Mouse (Mus musculus): Measurements from ENCODE around the gene Lgmn. TPM values are rescaled to one million over a fixed set of nuclear protein-coding genes. Genes with fewer than 3 reads are reported as not detected.

Lgmn gene
- polyA plus RNA-seq, 1 experiment from 2014 or later, result 139 TPM

GRCm38 (mm10) chr12:102387219-102387917, 52.2 kb downstream of the Lgmn start:
- Histone ChIP-seq H3K4me1 (replicated peaks; ENCODE audit: control insufficient read depth, insufficient read depth, low read length) (no peaks in the 10 kb centered on the region), H3K9me3 (ENCODE audit: control insufficient read depth, low read length) (no peaks in the 10 kb centered on the region), H3K9ac (ENCODE audit: low read length) (no peak overlapping the region), H3K27me3 (ENCODE audit: control insufficient read depth, insufficient read depth, low read depth, low read length) (no peaks in the 10 kb centered on the region), H3K36me3 (ENCODE audit: control insufficient read depth, insufficient read depth, low read length) (peaks cover 29% of the 10 kb centered on the region), H3K4me2 (ENCODE audit: low read depth, low read length) (no peak overlapping the region), H3K4me3 (ENCODE audit: low read length) (no peak overlapping the region), H3K27ac (ENCODE audit: low read length) (no peak overlapping the region)
- peak; percentile 60; the same call in 1 of the 2 replicates for ATAC-seq (ENCODE audit: low read depth)
- 52% methylated on average over 16 of the region's 16 CpGs for WGBS

- Histone ChIP-seq H3K9ac (ENCODE audit: low read length) (no peak overlapping the region), H3K27ac (ENCODE audit: low read length) (no peak overlapping the region), H3K4me3 (ENCODE audit: low read length) (no peak overlapping the region), H3K4me1 (replicated peaks; ENCODE audit: control insufficient read depth, insufficient read depth, low read length) (no peaks in the 10 kb centered on the region), H3K4me2 (ENCODE audit: low read depth, low read length) (no peak overlapping the region), H3K9me3 (ENCODE audit: control insufficient read depth, low read length) (no peaks in the 10 kb centered on the region), H3K36me3 (ENCODE audit: control insufficient read depth, insufficient read depth, low read length) (0 out of 2 replicates have a peak, but pooled peaks cover 14% of the 10 kb centered on the region), H3K27me3 (ENCODE audit: control insufficient read depth, insufficient read depth, low read depth, low read length) (no peaks in the 10 kb centered on the region)
- 22% methylated on average over 3 of the region's 3 CpGs for WGBS
- peak; percentile 32 for ATAC-seq (ENCODE audit: low read depth)
Measured at GRCm38 (mm10) chr12:102384819-102385218, 54.8 kb downstream of the Lgmn start.

- WGBS, result 84% methylated on average over 9 of the region's 9 CpGs
- H3K36me3 ChIP-seq (ENCODE audit: control insufficient read depth, insufficient read depth, low read length), result peaks cover 16% of the 10 kb centered on the region; the same call in 1 of the 2 replicates
Measured at GRCm38 (mm10) chr12:102383288-102383687, 56.3 kb downstream of the Lgmn start.

GRCm38 (mm10) chr12:102382180-102382579, 57.4 kb downstream of the Lgmn start:
- ATAC-seq (ENCODE audit: low read depth), result no peak
- Histone ChIP-seq H3K4me1 (replicated peaks; ENCODE audit: control insufficient read depth, insufficient read depth, low read length) (no peaks in the 10 kb centered on the region), H3K9me3 (ENCODE audit: control insufficient read depth, low read length) (no peaks in the 10 kb centered on the region), H3K4me2 (ENCODE audit: low read depth, low read length) (no peak overlapping the region), H3K36me3 (ENCODE audit: control insufficient read depth, insufficient read depth, low read length) (peaks cover 15% of the 10 kb centered on the region; the same call in 1 of the 2 replicates), H3K4me3 (ENCODE audit: low read length) (no peak overlapping the region), H3K27ac (ENCODE audit: low read length) (no peak overlapping the region), H3K27me3 (ENCODE audit: control insufficient read depth, insufficient read depth, low read depth, low read length) (no peaks in the 10 kb centered on the region), H3K9ac (ENCODE audit: low read length) (no peak overlapping the region)
- 80% methylated on average over 8 of the region's 8 CpGs for WGBS

More at GRCm38 (mm10) chr12:102383288-102383687, 56.3 kb downstream of the Lgmn start:
- no peak overlapping the region for H3K27ac ChIP-seq (ENCODE audit: low read length)
- no peak overlapping the region for H3K4me2 ChIP-seq (ENCODE audit: low read depth, low read length)
- H3K9me3 ChIP-seq (ENCODE audit: control insufficient read depth, low read length), result no peaks in the 10 kb centered on the region
- ATAC-seq (ENCODE audit: low read depth), result no peak
- no peaks in the 10 kb centered on the region for H3K4me1 ChIP-seq (replicated peaks; ENCODE audit: control insufficient read depth, insufficient read depth, low read length)
- H3K9ac ChIP-seq (ENCODE audit: low read length), result no peak overlapping the region
- no peaks in the 10 kb centered on the region for H3K27me3 ChIP-seq (ENCODE audit: control insufficient read depth, insufficient read depth, low read depth, low read length)
- no peak overlapping the region for H3K4me3 ChIP-seq (ENCODE audit: low read length)

GRCm38 (mm10) chr12:102372322-102372721, 67.3 kb downstream of the Lgmn start:
- 66% methylated on average over 3 of the region's 3 CpGs for WGBS
- peaks cover 21% of the 10 kb centered on the region for H3K36me3 ChIP-seq (ENCODE audit: control insufficient read depth, insufficient read depth, low read length)
- no peak overlapping the region for H3K9ac ChIP-seq (ENCODE audit: low read length)
- ATAC-seq (ENCODE audit: low read depth), result no peak
- no peak overlapping the region for H3K4me2 ChIP-seq (ENCODE audit: low read depth, low read length)
- no peaks in the 10 kb centered on the region for H3K27me3 ChIP-seq (ENCODE audit: control insufficient read depth, insufficient read depth, low read depth, low read length)
- peaks cover 8% of the 10 kb centered on the region for H3K4me1 ChIP-seq (replicated peaks; ENCODE audit: control insufficient read depth, insufficient read depth, low read length)
- no peak overlapping the region for H3K27ac ChIP-seq (ENCODE audit: low read length)
- no peak overlapping the region for H3K4me3 ChIP-seq (ENCODE audit: low read length)
- H3K9me3 ChIP-seq (ENCODE audit: control insufficient read depth, low read length), result no peaks in the 10 kb centered on the region

GRCm38 (mm10) chr12:102370931-102371500, 68.6 kb downstream of the Lgmn start:
- Histone ChIP-seq H3K36me3 (ENCODE audit: control insufficient read depth, insufficient read depth, low read length) (peaks cover 15% of the 10 kb centered on the region), H3K27me3 (ENCODE audit: control insufficient read depth, insufficient read depth, low read depth, low read length) (no peaks in the 10 kb centered on the region), H3K27ac (ENCODE audit: low read length) (no peak overlapping the region), H3K4me1 (replicated peaks; ENCODE audit: control insufficient read depth, insufficient read depth, low read length) (peaks cover 8% of the 10 kb centered on the region), H3K4me2 (ENCODE audit: low read depth, low read length) (no peak overlapping the region), H3K9ac (ENCODE audit: low read length) (no peak overlapping the region), H3K9me3 (ENCODE audit: control insufficient read depth, low read length) (no peaks in the 10 kb centered on the region), H3K4me3 (ENCODE audit: low read length) (no peak overlapping the region)
- 66% methylated on average over 4 of the region's 4 CpGs for WGBS
- ATAC-seq (ENCODE audit: low read depth), result no peak

GRCm38 (mm10) chr12:102369488-102370235, 70.0 kb downstream of the Lgmn start:
- no peak overlapping the region for H3K4me3 ChIP-seq (ENCODE audit: low read length)
- H3K4me2 ChIP-seq (ENCODE audit: low read depth, low read length), result no peak overlapping the region
- WGBS, result 57% methylated on average over 22 of the region's 22 CpGs
- no peaks in the 10 kb centered on the region for H3K9me3 ChIP-seq (ENCODE audit: control insufficient read depth, low read length)
- H3K27ac ChIP-seq (ENCODE audit: low read length), result no peak overlapping the region
- H3K4me1 ChIP-seq (replicated peaks; ENCODE audit: control insufficient read depth, insufficient read depth, low read length), result peaks cover 8% of the 10 kb centered on the region
- peaks cover 14% of the 10 kb centered on the region for H3K36me3 ChIP-seq (ENCODE audit: control insufficient read depth, insufficient read depth, low read length)
- ATAC-seq (ENCODE audit: low read depth), result no peak
- no peaks in the 10 kb centered on the region for H3K27me3 ChIP-seq (ENCODE audit: control insufficient read depth, insufficient read depth, low read depth, low read length)
- no peak overlapping the region for H3K9ac ChIP-seq (ENCODE audit: low read length)

GRCm38 (mm10) chr12:102368556-102368955, 71.1 kb downstream of the Lgmn start:
- Histone ChIP-seq H3K36me3 (ENCODE audit: control insufficient read depth, insufficient read depth, low read length) (peaks cover 10% of the 10 kb centered on the region), H3K9me3 (ENCODE audit: control insufficient read depth, low read length) (no peaks in the 10 kb centered on the region), H3K27ac (ENCODE audit: low read length) (no peak overlapping the region), H3K4me3 (ENCODE audit: low read length) (no peak overlapping the region), H3K4me2 (ENCODE audit: low read depth, low read length) (no peak overlapping the region), H3K27me3 (ENCODE audit: control insufficient read depth, insufficient read depth, low read depth, low read length) (no peaks in the 10 kb centered on the region), H3K4me1 (replicated peaks; ENCODE audit: control insufficient read depth, insufficient read depth, low read length) (peaks cover 8% of the 10 kb centered on the region), H3K9ac (ENCODE audit: low read length) (no peak overlapping the region)
- 83% methylated on average over 14 of the region's 14 CpGs for WGBS
- peak; percentile 15; the same call in 1 of the 2 replicates for ATAC-seq (ENCODE audit: low read depth)

- no peaks in the 10 kb centered on the region for H3K27me3 ChIP-seq (ENCODE audit: control insufficient read depth, insufficient read depth, low read depth, low read length)
- peaks cover 8% of the 10 kb centered on the region for H3K4me1 ChIP-seq (replicated peaks; ENCODE audit: control insufficient read depth, insufficient read depth, low read length)
- H3K4me2 ChIP-seq (ENCODE audit: low read depth, low read length), result no peak overlapping the region
- H3K27ac ChIP-seq (ENCODE audit: low read length), result no peak overlapping the region
- no peak overlapping the region for H3K9ac ChIP-seq (ENCODE audit: low read length)
- H3K9me3 ChIP-seq (ENCODE audit: control insufficient read depth, low read length), result no peaks in the 10 kb centered on the region
- H3K4me3 ChIP-seq (ENCODE audit: low read length), result no peak overlapping the region
- 62% methylated on average over 7 of the region's 7 CpGs for WGBS
- ATAC-seq (ENCODE audit: low read depth), result no peak
- peaks cover 8% of the 10 kb centered on the region for H3K36me3 ChIP-seq (ENCODE audit: control insufficient read depth, insufficient read depth, low read length)
Measured at GRCm38 (mm10) chr12:102368066-102368465, 71.5 kb downstream of the Lgmn start.

Data from lung, embryonic 16.5 days (tissue).